Mouse (Mus musculus): ENCODE data around the gene Als2cl. TPM values are rescaled to one million over a fixed set of nuclear protein-coding genes. Genes with fewer than 3 reads are reported as not detected.

Als2cl gene
- polyA plus RNA-seq, 1 experiment = 7.9 TPM

GRCm38 (mm10) chr9:110909371-110909967, 29.8 kb downstream of the Als2cl start:
- no peak for DNase-seq (ENCODE audit: extremely low spot score in 1 of 2, low spot score in 1 of 2)

- DNase-seq (ENCODE audit: extremely low spot score in 1 of 2, low spot score in 1 of 2) = peak in 1 of 2 experiments; percentile 4
These were observed 35.1 kb downstream of the Als2cl start for GRCm38 (mm10) chr9:110914631-110915236.

- no peak for DNase-seq (ENCODE audit: extremely low spot score in 1 of 2, low spot score in 1 of 2)
These were observed 35.8 kb downstream of the Als2cl start for GRCm38 (mm10) chr9:110915466-110915865.

- no peak for DNase-seq (ENCODE audit: extremely low spot score in 1 of 2, low spot score in 1 of 2)
These were observed 37.1 kb downstream of the Als2cl start, which contains the start of gene Fam240a for GRCm38 (mm10) chr9:110916786-110917185. TSS of gene Fam240a (minus strand) at chr9:110916861.

- no peak for DNase-seq (ENCODE audit: extremely low spot score in 1 of 2, low spot score in 1 of 2)
These were observed 41.2 kb downstream of the Als2cl start for GRCm38 (mm10) chr9:110920665-110921419.

GRCm38 (mm10) chr9:110922759-110923158, 43.1 kb downstream of the Als2cl start:
- DNase-seq (ENCODE audit: extremely low spot score in 1 of 2, low spot score in 1 of 2) = peak in 1 of 2 experiments; percentile 84

- no peak for DNase-seq (ENCODE audit: extremely low spot score in 1 of 2, low spot score in 1 of 2)
These were observed 51.9 kb downstream of the Als2cl start for GRCm38 (mm10) chr9:110931573-110931972.

GRCm38 (mm10) chr9:110933850-110934437, 54.3 kb downstream of the Als2cl start:
- DNase-seq (ENCODE audit: extremely low spot score in 1 of 2, low spot score in 1 of 2) = peak; percentile 28 to 42

- no peak for DNase-seq (ENCODE audit: extremely low spot score in 1 of 2, low spot score in 1 of 2)
These were observed 56.3 kb downstream of the Als2cl start for GRCm38 (mm10) chr9:110935941-110936340.

- no peak for DNase-seq (ENCODE audit: extremely low spot score in 1 of 2, low spot score in 1 of 2)
These were observed 58.1 kb downstream of the Als2cl start for GRCm38 (mm10) chr9:110937506-110938490.

- no peak for DNase-seq (ENCODE audit: extremely low spot score in 1 of 2, low spot score in 1 of 2)
These were observed 64.6 kb downstream of the Als2cl start for GRCm38 (mm10) chr9:110944265-110944664.

GRCm38 (mm10) chr9:110945343-110945742, 65.7 kb downstream of the Als2cl start:
- DNase-seq (ENCODE audit: extremely low spot score in 1 of 2, low spot score in 1 of 2) = no peak

- no peak for DNase-seq (ENCODE audit: extremely low spot score in 1 of 2, low spot score in 1 of 2)
These were observed 66.3 kb downstream of the Als2cl start, which contains the start of gene Tdgf1 for GRCm38 (mm10) chr9:110945926-110946325. TSS of gene Tdgf1 (minus strand) at chr9:110946158.

- no peak for DNase-seq (ENCODE audit: extremely low spot score in 1 of 2, low spot score in 1 of 2)
These were observed 66.9 kb downstream of the Als2cl start for GRCm38 (mm10) chr9:110946548-110947044.

- no peak for DNase-seq (ENCODE audit: extremely low spot score in 1 of 2, low spot score in 1 of 2)
These were observed 67.6 kb downstream of the Als2cl start for GRCm38 (mm10) chr9:110947261-110947661.

- DNase-seq (ENCODE audit: extremely low spot score in 1 of 2, low spot score in 1 of 2) = no peak
These were observed 68.2 kb downstream of the Als2cl start for GRCm38 (mm10) chr9:110947900-110948299.

GRCm38 (mm10) chr9:110948813-110949310, 69.2 kb downstream of the Als2cl start:
- DNase-seq (ENCODE audit: extremely low spot score in 1 of 2, low spot score in 1 of 2) = no peak

- DNase-seq (ENCODE audit: extremely low spot score in 1 of 2, low spot score in 1 of 2) = no peak
These were observed 70.4 kb downstream of the Als2cl start for GRCm38 (mm10) chr9:110950109-110950508.

Measured in frontal cortex, adult 2 months (tissue).